Mouse (Mus musculus) layer of hippocampus, adult 2 months (tissue): ENCODE data around the gene Gm11273. TPM values are rescaled to one million over a fixed set of nuclear protein-coding genes. Genes with fewer than 3 reads are reported as not detected.
"Not testable (repeated sequence)": the region's sequence is repeated elsewhere in the genome, so short reads cannot be mapped to it uniquely, and the experiment has no call there.

ENCODE experiments used
- DNase-seq, 2 experiments: peaks; one replicate each; pipeline ENCODE4 v3.0.0; 2022; ENCODE audit warnings: low spot score in 2 of 2
- H3K27ac ChIP-seq: fragments of 200-600 bp; 2 replicates; pipeline ENCODE4 v1.8.1; 2022
- H3K4me3 ChIP-seq: fragments of 200-600 bp; 2 replicates; pipeline ENCODE4 v1.8.1; 2022; ENCODE audit warnings: mild to moderate bottlenecking
- CTCF ChIP-seq: fragments of 200-600 bp; conservative IDR thresholded peaks from 2 replicates; pipeline ENCODE4 v1.8.1; 2022; ENCODE audit warnings: antibody characterized with exemption, mild to moderate bottlenecking, moderate library complexity
- total RNA-seq, 2 experiments: library from RNA; stranded (reverse); gene quantifications; 2 replicates each; pipeline ENCODE4 v1.2.3; 2021

Gm11273 gene
- total RNA-seq, 2 experiments from 2014 or later: 59.2 to 60.9 TPM

- TF ChIP-seq CTCF: no peak
- no peak overlapping the region; the same call in 1 of the 2 replicates for H3K4me3 ChIP-seq
Measured at GRCm38 (mm10) chr13:21469097-21469496, 32.1 kb downstream of the Gm11273 start.

GRCm38 (mm10) chr13:21468061-21469019, 32.9 kb downstream of the Gm11273 start, which contains the start of gene Nkapl:
Gene Nkapl, minus strand, starts transcription at chr13:21468509.
- peak; percentile 71 for DNase-seq

More at GRCm38 (mm10) chr13:21469097-21469496, 32.1 kb downstream of the Gm11273 start:
- no peak overlapping the region for H3K27ac ChIP-seq
- DNase-seq: no peak

GRCm38 (mm10) chr13:21467336-21467735, 33.9 kb downstream of the Gm11273 start:
- TF ChIP-seq CTCF: no peak
- no peak overlapping the region for H3K27ac ChIP-seq
- DNase-seq: peak in 1 of 2 experiments; percentile 4
- H3K4me3 ChIP-seq: no peak overlapping the region

More at GRCm38 (mm10) chr13:21468061-21469019, 32.9 kb downstream of the Gm11273 start, which contains the start of gene Nkapl:
- Histone ChIP-seq H3K27ac (peak within 1 kb of the TSS; percentile 78), H3K4me3 (peak within 1 kb of the TSS; percentile 73)
- TF ChIP-seq CTCF: 0 out of 2 replicates have a peak, but pooled peaks have one; percentile 11

- not testable (repeated sequence) for DNase-seq, H3K4me3 ChIP-seq, H3K27ac ChIP-seq
Measured at GRCm38 (mm10) chr13:21462516-21462915, 38.7 kb downstream of the Gm11273 start.

GRCm38 (mm10) chr13:21456347-21456746, 44.9 kb downstream of the Gm11273 start:
- Histone ChIP-seq H3K4me3 (no peak overlapping the region), H3K27ac (no peak overlapping the region)
- DNase-seq: no peak
- no peak for TF ChIP-seq CTCF

- DNase-seq: no peak
- Histone ChIP-seq H3K27ac (peak overlapping the region; percentile 94; the same call in 1 of the 2 replicates), H3K4me3 (no peak overlapping the region)
- TF ChIP-seq CTCF: no peak
Measured at GRCm38 (mm10) chr13:21454133-21454532, 47.1 kb downstream of the Gm11273 start.

- peak within 1 kb of the TSS; percentile 98 for H3K4me3 ChIP-seq
- TF ChIP-seq CTCF: no peak
- peak within 1 kb of the TSS; percentile 94 for H3K27ac ChIP-seq
- peak; percentile 83 to 86 for DNase-seq
Measured at GRCm38 (mm10) chr13:21453449-21453848, 47.8 kb downstream of the Gm11273 start, which contains the start of gene Zscan26. Gene Zscan26, minus strand, starts transcription at chr13:21453730.

- peak overlapping the region; percentile 98 for H3K4me3 ChIP-seq
- DNase-seq: no peak
- TF ChIP-seq CTCF: no peak
- H3K27ac ChIP-seq: peak overlapping the region; percentile 94
Measured at GRCm38 (mm10) chr13:21453042-21453441, 48.2 kb downstream of the Gm11273 start.

Other genes with a start within 250 kb of the Gm11273 start
- not detected for gene Gpx5, start 208.7 kb downstream of the Gm11273 start, total RNA-seq
- not detected for gene Gpx6, start 189.3 kb downstream of the Gm11273 start, total RNA-seq
- not detected for gene Olfr1367, start 154.5 kb downstream of the Gm11273 start, total RNA-seq
- 1 to 10 TPM; 9.4 to 10.0 TPM for gene Zscan12, start 138.6 kb downstream of the Gm11273 start, total RNA-seq
- 10 to 100 TPM; 36.0 to 43.5 TPM for gene Zkscan3, start 98.7 kb downstream of the Gm11273 start, total RNA-seq
- 1 to 10 TPM; 1.1 to 1.6 TPM for gene Pgbd1, start 60.4 kb downstream of the Gm11273 start, total RNA-seq
- 10 to 100 TPM; 55.4 to 55.9 TPM for gene Zscan26, start 47.7 kb downstream of the Gm11273 start, total RNA-seq
- gene Nkapl, start 32.9 kb downstream of the Gm11273 start, total RNA-seq: under 1 TPM; 0.56 to 0.92 TPM
- gene Zkscan4, start 22.5 kb downstream of the Gm11273 start, total RNA-seq: 1 to 10 TPM; 6.5 TPM
- gene Gm10065, start 22.0 kb downstream of the Gm11273 start, total RNA-seq: not detected
- gene AK157302, start 6.2 kb downstream of the Gm11273 start, total RNA-seq: 10 to 100 TPM; 19.4 to 21.2 TPM
- gene Zkscan8, start 29.7 kb upstream of the Gm11273 start, total RNA-seq: 10 to 100 TPM; 20.2 to 23.4 TPM
- gene Olfr1366, start 41.4 kb upstream of the Gm11273 start, total RNA-seq: not detected
- not detected for gene Olfr1535, start 58.5 kb upstream of the Gm11273 start, total RNA-seq
- gene Olfr1364, start 80.3 kb upstream of the Gm11273 start, total RNA-seq: not detected
- gene Olfr1362, start 112.6 kb upstream of the Gm11273 start, total RNA-seq: not detected
- not detected for gene Olfr11, start 141.1 kb upstream of the Gm11273 start, total RNA-seq
- gene Olfr1361, start 162.0 kb upstream of the Gm11273 start, total RNA-seq: not detected
- not detected for gene Olfr1360, start 176.0 kb upstream of the Gm11273 start, total RNA-seq
- gene Olfr1359, start 196.7 kb upstream of the Gm11273 start, total RNA-seq: not detected
- 10 to 100 TPM; 25.0 to 36.7 TPM for gene Hist1h2bl, start 214.7 kb upstream of the Gm11273 start, total RNA-seq
- gene Hist1h2ai, start 215.0 kb upstream of the Gm11273 start, total RNA-seq: 10 to 100 TPM; 27.6 to 54.9 TPM
- 10 to 100 TPM; 51.3 to 58.2 TPM for gene Hist1h3h, start 216.2 kb upstream of the Gm11273 start, total RNA-seq
- 1 to 10 TPM; 4.2 to 8.2 TPM for gene Hist1h2bm, start 220.6 kb upstream of the Gm11273 start, total RNA-seq
- 10 to 100 TPM; 16.7 to 19.3 TPM for gene Hist1h4j, start 233.6 kb upstream of the Gm11273 start, total RNA-seq
- gene Hist1h4k, start 249.1 kb upstream of the Gm11273 start, total RNA-seq: 100 to 1,000 TPM; 269 to 298 TPM